Mouse (Mus musculus) midbrain, embryonic 14.5 days (tissue): ENCODE results near the gene Hypm. TPM values are rescaled to one million over a fixed set of nuclear protein-coding genes. Genes with fewer than 3 reads are reported as not detected.

Source experiments
- ATAC-seq: fragments of 200-750 bp; cut with Nextera tagmentation; 2 replicates; pipeline ENCODE4 v1.8.0; 2017; ENCODE audit warnings: moderate number of reproducible peaks, moderate library complexity; ENCODE audit not compliant: low FRiP score, low TSS enrichment
- DNase-seq: peaks from one replicate; pipeline ENCODE4 v3.0.0-alpha.2; 2015
- H3K27ac ChIP-seq: fragments of 300-500 bp; sonication (generic); replicated peaks from 2 replicates; pipeline ENCODE4 v1.5.1; 2014; ENCODE audit warnings: mild to moderate bottlenecking, low read depth, low read length, moderate library complexity
- H3K27me3 ChIP-seq: fragments of 300-500 bp; sonication (generic); 2 replicates; pipeline ENCODE4 v1.6.1; 2014; ENCODE audit warnings: low read length, control low read depth, mixed read lengths; ENCODE audit not compliant: control insufficient read depth, insufficient read depth
- H3K36me3 ChIP-seq: fragments of 300-500 bp; sonication (generic); 2 replicates; pipeline ENCODE4 v1.6.1; 2014; ENCODE audit warnings: low read length, control low read depth; ENCODE audit not compliant: control insufficient read depth, insufficient read depth
- H3K4me1 ChIP-seq: fragments of 300-500 bp; sonication (generic); 2 replicates; pipeline ENCODE4 v1.6.1; 2014; ENCODE audit warnings: mild to moderate bottlenecking, antibody characterized with exemption, low read length, control low read depth; ENCODE audit not compliant: control insufficient read depth, insufficient read depth
- H3K4me2 ChIP-seq: fragments of 300-500 bp; sonication (generic); 2 replicates; pipeline ENCODE4 v1.6.1; 2014; ENCODE audit warnings: mild to moderate bottlenecking, low read length, moderate library complexity
- H3K4me3 ChIP-seq: fragments of 300-500 bp; sonication (generic); replicated peaks from 2 replicates; pipeline ENCODE4 v1.5.1; 2014; ENCODE audit warnings: low read depth, low read length
- H3K9ac ChIP-seq: fragments of 300-500 bp; sonication (generic); replicated peaks from 2 replicates; pipeline ENCODE4 v1.6.1; 2014; ENCODE audit warnings: mild to moderate bottlenecking, low read length, moderate library complexity
- H3K9me3 ChIP-seq: fragments of 300-500 bp; sonication (generic); 2 replicates; pipeline ENCODE4 v1.6.1; 2016; ENCODE audit warnings: low read length, control low read depth, mixed read lengths; ENCODE audit not compliant: control insufficient read depth
- WGBS: fragments of 180-500 bp; shearing (Covaris S2); extraction: QIAGEN DNeasy Blood & Tissue Kit; methylation state at CpG from one replicate; pipeline ENCODE4 v1.1.7; 2014; 5-methylcytosine and 5-hydroxymethylcytosine counted together
- polyA plus RNA-seq: library from polyadenylated mRNA; unstranded; fragments of >200 nt; fragmentation: Nextera tagmentation; extraction: Ambion mirVana; gene quantifications from 2 replicates; pipeline ENCODE4 v1.2.1, GENCODE M21; 2014

The Hypm gene
- not detected in 2 replicates for polyA plus RNA-seq

DNA sequence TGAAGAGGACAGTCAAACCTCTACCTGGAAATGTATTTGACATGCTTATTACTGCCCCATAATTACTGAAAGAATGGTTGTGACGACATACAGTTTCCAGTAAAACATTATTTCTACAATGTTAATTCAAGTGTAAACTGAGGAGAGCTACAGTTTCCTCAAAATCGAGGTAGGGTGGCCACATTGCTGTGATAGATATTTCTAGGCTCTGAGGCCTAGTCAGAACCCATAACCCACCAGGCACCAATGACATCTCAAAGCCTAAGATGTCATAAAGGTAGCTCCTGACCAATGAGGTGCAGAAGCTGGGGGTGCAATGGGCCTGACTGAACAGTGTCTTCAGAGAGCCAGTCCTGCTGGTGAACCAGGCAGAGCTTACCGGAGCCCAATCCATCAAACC is at the start of gene Hypm:
TSS of gene Hypm (plus strand) at position 301 of the 400 bp plus-strand sequence.
- DNase-seq: no peak
- Histone ChIP-seq H3K36me3 (no peaks in the 10 kb centered on the region), H3K4me3 (no peak within 1 kb of the TSS), H3K9ac (no peak within 1 kb of the TSS), H3K9me3 (no peaks in the 10 kb centered on the region), H3K27ac (no peak within 1 kb of the TSS), H3K4me2 (no peak within 1 kb of the TSS), H3K4me1 (no peaks in the 10 kb centered on the region), H3K27me3 (no peaks in the 10 kb centered on the region)
- ATAC-seq: no peak
- WGBS: 76% methylated on average over 3 of the region's 3 CpGs

DNA sequence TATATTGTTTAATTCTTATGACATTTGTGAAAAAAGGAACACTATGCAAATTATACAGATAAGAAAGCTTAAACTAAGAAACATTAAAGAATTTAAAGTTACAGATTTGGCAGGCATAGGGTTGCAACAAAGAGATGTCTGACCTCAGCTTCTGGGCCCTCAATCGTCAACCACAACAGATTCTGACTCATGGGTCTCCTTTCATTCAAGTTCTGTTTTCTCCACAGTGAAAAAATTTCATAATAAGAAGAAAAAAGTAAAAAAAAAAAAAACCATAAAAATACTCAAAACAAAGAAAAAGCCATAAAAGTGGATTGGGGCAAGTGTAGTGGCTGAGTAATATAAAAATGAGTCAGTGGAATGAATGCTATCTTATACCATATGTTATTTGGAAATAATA is 36.6 kb upstream of the Hypm start:
- no peak for ATAC-seq
- H3K9ac ChIP-seq: no peak overlapping the region
- 73% methylated on average over 1 of the region's 1 CpGs for WGBS
- H3K27ac ChIP-seq: no peak overlapping the region
- no peak overlapping the region for H3K4me3 ChIP-seq
- no peaks in the 10 kb centered on the region for H3K4me1 ChIP-seq
- no peak overlapping the region for H3K4me2 ChIP-seq
- H3K9me3 ChIP-seq: no peaks in the 10 kb centered on the region
- H3K36me3 ChIP-seq: no peaks in the 10 kb centered on the region
- no peaks in the 10 kb centered on the region for H3K27me3 ChIP-seq
- DNase-seq: no peak

DNA sequence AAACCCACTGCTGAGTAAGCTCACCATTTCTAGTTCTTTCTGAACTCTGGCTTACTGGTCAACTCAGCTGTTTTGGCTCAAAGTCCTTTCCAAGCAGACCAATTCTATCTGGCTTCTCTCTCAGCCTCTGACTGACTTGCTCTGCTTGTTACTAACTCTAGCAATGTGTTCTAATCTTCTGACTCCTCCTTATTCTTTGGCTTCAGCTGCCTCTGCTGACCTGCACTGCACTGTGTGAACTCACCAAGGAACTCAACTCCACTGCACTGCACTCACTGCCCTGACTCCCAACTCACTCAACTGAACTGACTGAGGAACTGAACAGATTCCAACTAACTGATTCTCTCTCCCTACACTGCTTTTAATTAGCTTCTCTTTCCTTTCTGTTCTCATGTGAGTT is 34.3 kb upstream of the Hypm start:
- no peak overlapping the region for H3K4me3 ChIP-seq
- no peak overlapping the region for H3K4me2 ChIP-seq
- no peak overlapping the region for H3K9ac ChIP-seq
- no peak for DNase-seq
- H3K27ac ChIP-seq: no peak overlapping the region
- no peaks in the 10 kb centered on the region for H3K9me3 ChIP-seq
- H3K36me3 ChIP-seq: no peaks in the 10 kb centered on the region
- no peaks in the 10 kb centered on the region for H3K27me3 ChIP-seq
- no peaks in the 10 kb centered on the region for H3K4me1 ChIP-seq
- no peak for ATAC-seq

DNA sequence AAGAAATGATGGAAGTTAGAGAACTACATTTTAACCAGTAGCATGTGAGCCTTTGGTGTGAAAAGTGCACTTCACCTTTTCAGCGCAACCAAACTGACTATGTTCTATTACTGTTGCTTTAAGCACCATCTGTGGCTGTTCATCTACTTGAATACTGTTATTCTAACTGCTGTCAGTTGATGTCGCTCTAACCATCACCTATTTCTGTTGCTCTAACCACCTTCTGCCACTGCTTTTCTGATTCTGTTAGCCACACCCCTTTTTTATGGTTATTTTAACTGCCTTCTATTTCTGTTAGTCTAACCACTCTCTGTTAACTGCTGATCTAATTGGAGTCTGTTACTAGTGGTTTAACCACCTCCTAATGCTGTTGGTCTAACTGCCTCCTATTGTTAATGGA is 11.9 kb upstream of the Hypm start:
- H3K4me1 ChIP-seq: no peaks in the 10 kb centered on the region
- no peak overlapping the region for H3K27ac ChIP-seq
- WGBS: 68% methylated on average over 2 of the region's 2 CpGs
- no peaks in the 10 kb centered on the region for H3K27me3 ChIP-seq
- DNase-seq (no peak), ATAC-seq (no peak)
- no peak overlapping the region for H3K4me3 ChIP-seq
- H3K36me3 ChIP-seq: no peaks in the 10 kb centered on the region
- H3K9me3 ChIP-seq: no peaks in the 10 kb centered on the region
- no peak overlapping the region for H3K4me2 ChIP-seq
- H3K9ac ChIP-seq: no peak overlapping the region

DNA sequence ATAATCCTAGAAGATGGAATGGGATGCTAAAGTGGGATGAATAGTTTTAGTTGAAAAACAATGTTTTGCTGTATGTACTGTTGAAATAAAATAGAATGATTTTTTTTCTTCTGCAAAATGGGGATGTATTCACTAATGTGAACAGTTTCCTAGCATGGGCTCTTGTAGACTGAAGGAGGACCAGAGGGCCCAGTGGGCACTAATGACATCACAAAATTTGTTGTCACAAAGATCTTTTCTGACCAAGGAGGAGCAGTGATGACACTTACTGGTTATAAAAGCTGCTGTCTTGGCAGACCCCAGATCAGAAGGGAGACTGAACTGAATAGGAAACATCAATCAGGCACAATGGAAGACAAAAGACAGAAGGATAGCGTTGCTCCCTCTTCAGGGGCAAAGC is 2.7 kb downstream of the Hypm start, which contains the start of gene H2al3:
TSS of gene H2al3 (plus strand) at position 301 of the 400 bp plus-strand sequence.
- H3K27ac ChIP-seq: no peak within 1 kb of the TSS
- no peaks in the 10 kb centered on the region for H3K9me3 ChIP-seq
- no peak within 1 kb of the TSS for H3K9ac ChIP-seq
- no peak within 1 kb of the TSS for H3K4me3 ChIP-seq
- ATAC-seq: no peak
- H3K4me1 ChIP-seq: no peaks in the 10 kb centered on the region
- H3K4me2 ChIP-seq: no peak within 1 kb of the TSS
- H3K27me3 ChIP-seq: no peaks in the 10 kb centered on the region
- 29% methylated on average over 1 of the region's 1 CpGs for WGBS
- H3K36me3 ChIP-seq: no peaks in the 10 kb centered on the region
- no peak for DNase-seq

DNA sequence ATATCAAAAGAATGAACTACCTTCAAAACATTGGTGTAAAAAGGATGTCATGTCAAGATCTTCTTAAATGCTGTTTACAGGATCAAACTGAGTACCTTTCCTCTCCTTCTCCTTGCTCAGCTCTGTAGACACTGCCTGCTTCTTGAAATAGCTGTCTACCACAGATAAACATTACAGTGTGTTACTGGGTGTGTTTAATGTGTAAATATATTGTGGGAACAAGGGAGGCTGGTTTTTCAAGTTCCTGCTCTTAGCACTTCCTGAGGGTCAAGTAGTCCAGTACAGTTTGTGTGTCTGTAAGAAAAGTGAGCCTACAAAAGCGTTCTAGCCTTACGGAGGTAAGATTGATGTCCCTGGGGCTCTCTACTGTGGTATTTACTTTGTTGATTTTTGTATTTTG is 15.1 kb downstream of the Hypm start:
- H3K9me3 ChIP-seq: no peaks in the 10 kb centered on the region
- no peaks in the 10 kb centered on the region for H3K4me1 ChIP-seq
- ATAC-seq: no peak
- no peaks in the 10 kb centered on the region for H3K36me3 ChIP-seq
- H3K4me3 ChIP-seq: no peak overlapping the region
- no peak overlapping the region for H3K27ac ChIP-seq
- 86% methylated on average over 2 of the region's 2 CpGs for WGBS
- no peak for DNase-seq
- no peak overlapping the region for H3K9ac ChIP-seq
- H3K4me2 ChIP-seq: no peak overlapping the region
- H3K27me3 ChIP-seq: no peaks in the 10 kb centered on the region

DNA sequence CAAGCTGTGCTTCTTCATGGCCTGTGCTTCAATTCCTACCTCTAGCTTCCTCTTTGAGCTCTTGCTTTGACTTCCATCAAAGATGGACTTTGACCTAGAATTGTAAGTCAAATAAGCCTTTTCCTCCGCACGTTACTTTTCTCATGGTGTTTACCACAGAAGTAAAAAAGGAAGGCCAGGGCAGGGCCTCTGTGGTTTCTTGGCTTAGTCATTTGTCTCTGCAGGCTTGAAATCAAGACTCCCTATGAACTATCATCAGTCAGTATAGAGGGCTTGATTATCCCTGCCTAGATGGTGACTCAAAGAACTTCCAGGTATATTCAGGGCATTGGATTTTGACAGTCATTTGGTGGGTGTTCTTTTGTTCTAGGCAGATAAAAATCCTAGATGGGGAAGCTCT is 28.8 kb downstream of the Hypm start:
- 97% methylated on average over 2 of the region's 2 CpGs for WGBS
- Histone ChIP-seq H3K36me3 (no peaks in the 10 kb centered on the region), H3K4me2 (no peak overlapping the region)

DNA sequence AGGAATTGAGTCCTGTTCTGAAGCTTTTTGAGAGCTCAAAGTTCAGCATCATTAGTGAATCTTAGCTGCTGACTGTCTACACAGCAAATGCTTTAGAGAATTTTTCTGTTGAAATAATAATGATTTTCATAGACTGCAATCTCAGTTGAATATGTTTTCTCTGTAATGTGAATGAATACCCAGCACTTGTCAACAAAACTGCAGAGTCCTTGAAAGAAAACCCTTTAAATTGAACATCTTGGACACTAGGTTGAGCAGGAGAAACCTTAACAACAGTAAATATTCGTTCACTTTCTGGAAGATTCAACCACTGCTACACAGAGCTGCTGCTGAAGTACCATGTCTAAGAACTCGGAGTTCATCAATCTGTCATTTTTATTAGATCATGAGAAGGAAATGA is 38.6 kb downstream of the Hypm start, which contains the start of gene Sytl5:
TSS of gene Sytl5 (plus strand) at position 301 of the 400 bp plus-strand sequence.
- Histone ChIP-seq H3K4me2 (no peak within 1 kb of the TSS), H3K27me3 (no peaks in the 10 kb centered on the region), H3K9ac (no peak within 1 kb of the TSS), H3K27ac (no peak within 1 kb of the TSS), H3K36me3 (no peaks in the 10 kb centered on the region), H3K4me1 (no peaks in the 10 kb centered on the region), H3K4me3 (no peak within 1 kb of the TSS), H3K9me3 (no peaks in the 10 kb centered on the region)
- ATAC-seq (no peak), DNase-seq (no peak)
- 72% methylated on average over 2 of the region's 2 CpGs for WGBS

More for the DNA sequence above, 28.8 kb downstream of the Hypm start:
- Histone ChIP-seq H3K4me3 (no peak overlapping the region), H3K27ac (no peak overlapping the region), H3K9me3 (no peaks in the 10 kb centered on the region), H3K9ac (no peak overlapping the region), H3K27me3 (no peaks in the 10 kb centered on the region), H3K4me1 (no peaks in the 10 kb centered on the region)
- ATAC-seq (no peak), DNase-seq (no peak)
